Mouse (Mus musculus): Measurements from ENCODE around the gene Anapc10. TPM values are rescaled to one million over a fixed set of nuclear protein-coding genes. Genes with fewer than 3 reads are reported as not detected.

Anapc10 gene
- total RNA-seq, 2 experiments from 2014 or later = 15.8 to 16.7 TPM

- ATAC-seq (replicated peaks; ENCODE audit: poor library complexity, severe bottlenecking) = no peak
These were observed 114.9 kb downstream of the Anapc10 start for GRCm38 (mm10) chr8:79826534-79826933.

Other genes starting within 250 kb of the Anapc10 start
- gene Otud4, start 72.2 kb upstream of the Anapc10 start, total RNA-seq (2014; fragmentation: Nextera tagmentation) = 77.1 and 77.9 TPM in 2 replicates
- gene Otud4, start 72.2 kb upstream of the Anapc10 start, total RNA-seq (2017) = 70.8 and 81.2 TPM in 2 replicates
- gene Abce1, start 80 bp upstream of the Anapc10 start, total RNA-seq (2014; fragmentation: Nextera tagmentation) = 163 and 166 TPM in 2 replicates
- 208 and 248 TPM in 2 replicates for gene Abce1, start 80 bp upstream of the Anapc10 start, total RNA-seq (2017)

Data from granulocyte monocyte progenitor cell, adult 5-6 weeks (primary cell).